Mouse (Mus musculus) spleen, postnatal 4 days (tissue): ENCODE measurements around the gene Igfbp5.

ENCODE experiments used
- DNase-seq, 2 experiments: peaks; one replicate each; pipeline ENCODE4 v3.0.0; 2022; ENCODE audit warnings: low spot score in 2 of 2

Gene Igfbp5

DNA sequence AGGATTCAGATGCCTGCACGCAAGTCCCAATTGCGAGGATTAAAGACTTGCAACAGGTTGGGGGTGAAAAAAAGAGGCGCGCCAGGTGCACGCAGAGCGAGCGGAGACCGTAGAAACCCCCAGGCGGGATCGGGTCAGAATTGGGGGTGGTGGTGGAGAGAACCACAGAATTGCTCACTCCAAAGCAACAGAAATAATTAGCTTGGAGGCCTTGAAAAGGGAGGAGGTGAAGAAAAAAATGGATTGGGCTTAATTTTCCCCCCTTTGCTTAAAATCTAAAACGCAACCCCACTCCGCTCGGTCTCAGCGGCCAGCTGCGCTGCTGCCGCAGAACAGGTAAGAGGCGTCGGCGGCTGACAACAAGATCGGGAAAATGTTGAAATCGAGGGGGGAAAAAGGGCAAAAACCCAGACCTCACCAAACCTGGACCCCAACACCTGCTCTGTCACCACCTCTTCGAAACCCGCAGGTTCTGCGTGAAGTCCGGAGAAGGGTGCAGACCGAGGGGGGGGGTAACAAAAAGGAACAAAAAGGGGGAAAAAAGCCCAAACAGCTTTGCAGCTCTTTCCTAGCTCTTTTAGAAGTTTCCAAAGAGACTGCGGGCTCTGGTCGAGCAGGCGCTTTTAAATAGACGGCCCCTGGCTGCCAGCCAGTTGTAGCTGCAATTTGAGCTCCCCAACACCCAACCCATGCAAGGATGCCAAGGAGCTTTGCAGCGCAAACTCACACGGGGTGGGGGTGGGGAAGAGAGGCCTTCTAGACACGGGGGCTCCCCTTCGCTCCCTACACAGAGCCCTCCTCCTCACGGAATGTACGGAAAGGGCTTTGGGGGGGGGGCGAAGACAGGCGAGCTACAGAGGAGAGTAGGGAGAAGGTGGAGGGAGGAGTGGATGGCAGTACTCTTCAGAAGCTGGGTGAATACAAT is at the start of gene Igfbp5:
Gene Igfbp5, minus strand, starts transcription at position 598 of the 925 bp plus-strand sequence.
- DNase-seq = no peak

DNA sequence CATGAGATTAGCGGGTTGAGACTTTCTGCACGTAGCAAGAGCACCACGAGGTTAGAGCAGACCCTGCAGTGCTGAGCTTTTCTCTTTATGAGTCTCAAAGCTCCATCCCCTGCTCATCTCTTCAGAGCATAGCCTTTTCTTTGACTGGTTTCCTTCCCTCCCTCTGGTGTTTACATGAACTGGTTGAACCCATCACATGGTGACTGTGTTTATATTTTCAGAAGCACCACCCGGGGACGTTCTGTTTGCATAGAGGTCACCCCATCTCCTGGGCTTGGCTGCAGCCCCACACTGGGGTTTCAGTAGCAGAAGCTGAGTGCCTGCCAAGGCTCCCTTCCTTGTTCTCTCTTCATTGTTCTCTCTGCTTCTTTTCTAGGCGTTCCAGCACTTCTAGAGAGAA is 40.1 kb upstream of the Igfbp5 start:
- DNase-seq = no peak

DNA sequence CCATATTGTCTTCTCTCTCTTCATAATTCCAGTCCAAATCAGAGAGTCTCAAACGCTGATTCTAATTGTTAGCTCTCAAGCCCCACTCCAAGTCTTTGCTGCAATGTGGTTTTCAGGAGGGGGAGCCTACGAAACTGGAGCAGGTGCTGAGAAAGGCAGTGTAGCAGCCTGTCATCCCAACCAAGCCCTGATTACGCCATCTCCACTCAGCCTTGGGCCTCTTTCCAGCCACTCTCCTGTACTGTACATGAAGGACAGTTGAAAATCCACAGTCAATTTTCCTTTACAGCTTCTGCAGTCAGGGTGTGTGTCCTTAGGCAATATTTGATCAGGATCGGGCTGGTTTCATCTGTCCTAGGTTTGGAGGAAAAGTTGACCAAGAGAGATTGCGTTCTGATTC is 38.4 kb upstream of the Igfbp5 start:
- DNase-seq = no peak

DNA sequence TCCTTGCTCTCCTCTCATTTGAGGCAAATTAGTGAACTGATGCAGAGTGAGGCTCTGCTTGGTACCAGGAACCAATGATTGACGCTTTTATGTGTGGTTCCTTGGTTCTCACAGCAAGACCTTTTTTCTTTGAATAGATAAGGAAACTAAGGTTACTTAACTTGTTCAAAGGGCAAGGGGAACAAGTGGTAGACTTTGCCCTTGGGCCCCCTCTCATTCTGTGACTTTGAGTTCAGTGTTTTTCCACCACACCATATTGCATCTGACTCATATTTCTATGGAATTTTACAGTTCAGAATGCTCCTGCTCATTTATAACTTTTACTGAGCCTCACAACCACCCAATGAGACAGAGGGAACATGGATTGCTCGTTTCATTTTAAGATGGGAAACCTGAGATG is 21.1 kb upstream of the Igfbp5 start:
- DNase-seq = no peak

DNA sequence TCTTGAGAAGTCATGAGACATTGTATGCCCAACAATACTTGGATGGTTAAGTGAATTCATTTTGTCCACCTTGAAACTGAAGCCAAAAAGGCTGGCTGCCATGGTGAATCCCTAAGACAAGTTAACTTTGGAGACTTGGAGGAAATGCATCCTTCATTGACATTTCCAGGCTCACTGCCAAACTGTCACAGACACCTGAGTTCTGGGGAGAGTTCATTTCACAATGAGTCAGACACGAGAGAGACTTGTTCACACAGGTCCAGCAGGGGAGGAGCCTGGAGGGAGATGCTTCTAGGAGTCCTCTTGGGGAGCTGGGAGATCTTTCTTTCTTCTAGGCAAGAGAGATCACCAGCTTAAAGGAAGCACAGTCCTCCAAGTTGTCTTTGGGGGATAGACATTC is 13.2 kb upstream of the Igfbp5 start:
- DNase-seq = no peak

DNA sequence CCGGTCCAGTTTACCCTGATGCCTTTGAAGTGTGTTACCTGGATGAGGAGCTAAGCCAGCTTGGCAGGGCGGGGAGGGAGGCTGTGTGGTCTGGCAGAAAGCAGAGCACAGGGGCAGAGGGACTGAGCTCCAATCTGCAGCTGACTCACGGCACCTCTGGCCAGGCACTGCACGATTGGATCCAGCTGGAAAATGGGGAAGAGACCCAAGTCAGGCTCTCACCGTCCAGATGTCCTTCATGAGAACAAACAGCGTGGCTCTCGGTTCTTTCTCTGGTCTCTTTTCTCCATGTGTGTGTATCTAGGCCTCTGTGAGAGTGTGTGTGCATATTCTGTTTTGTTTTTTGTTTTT is 11.1 kb upstream of the Igfbp5 start:
- no peak for DNase-seq

DNA sequence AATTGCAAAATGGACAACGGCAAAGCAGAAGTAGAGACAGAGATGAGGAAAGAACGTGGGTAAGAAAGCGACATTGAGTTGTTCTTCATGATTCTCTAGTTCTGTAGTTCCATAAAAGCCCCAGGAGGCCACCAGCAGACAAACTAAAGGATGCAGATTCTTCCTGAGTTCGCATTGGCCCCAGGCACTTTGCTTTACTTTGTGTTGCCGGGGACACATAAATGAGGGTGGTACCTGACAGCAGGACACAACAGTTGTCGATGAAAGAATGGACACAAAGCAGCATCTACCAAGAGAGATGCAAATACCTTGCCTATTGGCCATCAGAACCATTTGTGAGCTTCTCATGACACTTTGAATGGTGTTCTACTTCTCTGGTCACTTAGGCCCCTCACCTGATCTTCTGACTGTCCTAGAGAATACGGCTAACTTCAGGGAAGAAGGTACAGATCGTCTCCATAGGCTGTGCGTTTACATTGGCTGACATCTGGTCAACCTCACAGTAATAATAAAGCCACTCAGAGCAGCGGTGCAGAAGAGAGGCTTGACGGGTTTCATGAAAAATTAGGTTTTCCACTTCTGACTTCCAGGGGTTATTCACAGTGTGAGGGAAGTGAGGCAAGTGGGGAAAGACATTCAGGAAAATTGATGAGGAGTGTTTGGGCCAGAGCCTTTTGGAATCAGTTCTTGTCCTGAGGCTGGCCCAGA is 10.6 kb upstream of the Igfbp5 start:
- no peak for DNase-seq

DNA sequence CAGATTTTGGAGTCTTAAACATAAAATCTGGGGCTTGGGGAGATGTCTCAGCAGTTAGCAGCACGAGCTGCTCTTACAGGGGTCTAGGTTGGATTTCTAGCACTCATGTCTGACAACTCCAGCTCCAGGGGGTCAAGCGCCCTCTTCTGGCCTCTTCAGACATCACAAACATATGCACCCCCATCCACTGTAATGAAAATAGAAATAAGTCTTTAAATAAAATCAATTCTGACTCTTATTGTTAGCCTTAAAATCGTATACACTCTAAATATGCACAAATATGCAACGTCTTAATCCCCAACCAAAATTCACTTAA is 4.6 kb upstream of the Igfbp5 start:
- DNase-seq = no peak

DNA sequence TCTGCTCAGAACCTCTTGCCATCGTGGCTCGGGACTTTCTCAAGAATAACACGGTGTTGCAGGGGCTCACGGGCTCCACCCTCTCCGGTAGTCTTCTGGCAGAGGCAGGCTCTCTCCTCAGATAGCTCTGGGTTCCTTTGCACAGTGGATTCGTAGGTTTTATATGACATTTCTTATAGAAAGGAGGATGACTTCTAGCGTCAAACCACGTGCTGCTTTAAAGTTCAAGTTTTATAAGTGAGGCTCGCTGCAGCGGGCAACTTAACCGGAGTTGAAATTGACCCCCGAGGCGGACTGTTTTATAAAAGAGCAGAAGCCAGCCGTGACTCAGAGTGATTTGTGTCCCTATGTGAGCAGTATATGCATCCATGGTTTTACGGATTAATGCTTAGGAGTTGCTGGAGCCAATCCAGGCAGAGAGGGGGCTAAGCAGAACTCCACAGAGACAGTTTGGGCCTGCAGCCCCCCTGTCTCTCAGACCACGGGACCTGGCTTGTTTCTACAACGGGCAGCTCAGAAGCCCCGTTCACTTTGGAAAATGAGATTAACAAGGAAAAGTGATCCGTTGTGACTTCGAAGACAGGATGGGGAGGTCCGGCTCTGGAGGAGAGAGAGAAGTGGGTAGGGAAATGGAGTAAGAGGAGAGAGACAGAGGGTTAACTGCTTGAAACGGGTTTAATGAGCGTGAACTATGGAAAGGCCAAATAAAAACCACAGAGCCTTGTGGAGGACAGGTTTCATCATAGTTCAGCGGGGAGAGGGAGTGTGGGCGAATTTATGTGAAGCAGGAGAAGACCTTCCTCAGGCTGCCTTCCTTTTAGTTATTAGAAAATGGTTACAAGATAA is 4.0 kb upstream of the Igfbp5 start:
- DNase-seq = no peak

DNA sequence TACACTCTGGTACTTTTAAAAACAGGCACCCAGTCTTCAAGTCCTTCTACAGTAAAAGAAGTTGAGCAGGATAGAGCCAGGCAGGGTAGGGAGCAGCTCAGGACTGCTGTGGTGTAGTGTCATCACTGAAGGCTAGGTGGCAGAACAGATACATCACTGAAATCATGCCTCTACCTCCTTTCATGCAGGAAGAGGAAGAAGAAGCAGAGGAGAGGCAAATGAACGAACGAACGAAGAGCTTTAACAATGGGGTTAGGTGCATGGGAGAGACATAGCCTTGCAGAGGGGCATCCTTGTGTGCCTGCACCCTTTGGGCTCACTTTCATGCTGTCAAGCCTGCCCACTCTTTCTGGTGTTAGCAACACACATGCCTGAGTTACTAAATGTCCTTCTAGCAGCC is 3.2 kb upstream of the Igfbp5 start:
- no peak for DNase-seq

DNA sequence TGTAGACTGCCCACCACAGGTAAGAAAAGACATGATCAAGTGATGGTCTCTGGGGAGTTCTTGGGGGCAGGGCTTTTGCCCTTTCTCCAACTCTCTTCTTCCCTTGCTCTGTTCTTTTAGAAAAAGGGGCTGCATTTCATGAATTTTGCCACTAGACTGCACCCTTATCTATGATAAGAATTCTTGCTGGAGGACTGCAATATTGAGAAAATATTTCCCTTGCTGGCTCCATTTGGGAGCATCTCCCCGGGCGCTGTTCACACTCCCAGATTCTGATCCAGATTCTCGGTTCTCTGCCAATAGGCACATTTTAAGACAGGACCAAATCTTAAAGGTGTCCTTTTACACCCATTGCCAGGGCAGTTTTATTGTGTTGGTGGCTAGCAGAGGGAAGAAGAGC is 1.4 kb upstream of the Igfbp5 start:
- DNase-seq = no peak

DNA sequence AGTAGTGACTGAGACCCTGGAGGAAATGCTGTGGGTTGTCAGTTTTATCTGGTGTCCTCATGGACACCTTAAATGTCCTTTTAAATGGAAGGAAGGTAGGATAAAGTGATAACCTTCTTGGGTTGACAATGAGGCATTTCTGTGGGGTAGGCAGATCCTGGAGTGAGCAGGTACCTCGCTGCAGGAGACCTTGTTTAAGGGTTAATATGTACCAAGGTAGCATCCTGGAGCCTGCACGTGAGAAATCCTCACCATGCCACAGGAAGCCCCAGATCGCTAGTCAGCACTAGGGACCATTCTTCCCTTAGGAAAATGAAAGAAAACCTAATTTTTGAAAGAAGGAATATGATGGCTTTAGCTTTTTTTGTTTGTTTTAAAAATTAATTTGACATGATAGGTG is 1.0 kb upstream of the Igfbp5 start:
- no peak for DNase-seq

DNA sequence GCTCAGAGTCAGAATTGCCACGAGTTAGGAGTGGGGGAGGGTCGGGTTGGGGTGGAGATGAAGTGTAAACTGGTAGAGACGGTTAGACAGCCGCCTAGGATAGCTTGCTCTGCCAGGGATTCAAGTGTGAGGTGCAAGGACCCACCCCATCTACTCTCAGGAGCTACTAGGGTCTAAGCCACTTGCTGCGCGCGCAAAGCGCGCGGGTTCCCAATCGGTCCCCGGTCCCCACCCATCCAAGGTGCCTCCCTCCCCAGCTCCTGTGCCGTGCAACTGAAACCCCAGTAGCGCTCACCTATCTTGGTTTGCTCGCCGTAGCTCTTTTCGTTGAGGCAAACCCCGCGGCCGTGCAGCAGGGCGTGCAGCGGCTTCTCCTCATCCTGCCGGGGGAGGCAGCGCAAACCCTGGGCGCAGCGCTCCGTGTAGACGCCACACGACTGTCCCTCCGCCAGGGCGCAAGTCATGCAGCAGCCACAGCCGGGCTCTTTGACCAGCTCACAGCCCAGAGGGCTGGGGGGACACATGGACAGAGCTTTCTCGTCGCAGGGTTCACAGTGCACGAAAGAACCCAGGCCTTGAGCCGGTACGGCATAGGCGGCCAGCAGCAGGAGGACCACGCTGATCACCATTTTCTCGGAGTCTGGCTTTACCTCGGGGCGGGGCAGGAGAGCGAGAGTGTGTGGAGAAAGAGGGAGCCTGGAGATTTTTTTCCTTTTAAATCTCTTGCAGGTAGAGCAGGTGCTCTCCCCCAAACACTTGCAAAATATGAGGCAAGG is 985 bp downstream of the Igfbp5 start:
- no peak for DNase-seq

DNA sequence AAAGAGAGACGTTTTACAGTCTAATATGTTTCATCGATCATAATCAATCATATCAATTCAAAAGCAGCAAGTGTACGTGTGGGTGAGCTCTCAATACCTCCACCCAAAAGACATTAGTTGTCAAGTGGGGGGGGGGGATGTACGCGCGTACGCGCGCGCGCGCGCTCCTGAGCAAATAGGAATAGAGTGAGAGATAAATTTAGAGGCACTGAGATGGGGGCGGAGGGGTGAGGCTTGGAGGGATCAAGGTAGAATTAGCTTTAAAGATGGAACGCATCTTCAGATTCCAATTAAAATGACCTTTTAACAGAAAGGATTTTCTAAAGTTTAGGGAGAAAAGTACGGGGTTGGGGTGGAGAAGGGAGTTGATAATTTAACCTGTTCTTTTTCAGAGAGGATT is 1.6 kb downstream of the Igfbp5 start:
- DNase-seq = no peak

DNA sequence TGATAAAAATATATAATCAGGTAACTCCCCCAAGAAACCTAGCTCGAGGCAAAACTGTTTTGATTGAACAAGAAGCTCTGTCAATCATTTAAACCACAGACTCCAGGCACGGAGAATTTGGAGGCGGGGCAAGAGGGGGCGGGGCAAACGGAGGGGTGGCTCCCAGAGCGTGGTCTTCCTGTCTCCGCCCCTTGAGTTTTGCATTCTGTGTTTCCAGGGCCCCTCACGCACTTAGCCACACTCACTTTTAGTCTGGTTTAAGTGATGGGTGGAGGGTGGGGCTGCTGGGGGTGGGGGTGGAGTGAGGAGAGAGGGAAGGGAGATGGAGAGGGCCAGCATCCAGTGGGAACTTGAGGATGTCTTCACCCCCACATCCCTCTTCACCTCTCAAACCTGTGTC is 2.2 kb downstream of the Igfbp5 start:
- peak in 1 of 2 experiments; percentile 33 for DNase-seq

DNA sequence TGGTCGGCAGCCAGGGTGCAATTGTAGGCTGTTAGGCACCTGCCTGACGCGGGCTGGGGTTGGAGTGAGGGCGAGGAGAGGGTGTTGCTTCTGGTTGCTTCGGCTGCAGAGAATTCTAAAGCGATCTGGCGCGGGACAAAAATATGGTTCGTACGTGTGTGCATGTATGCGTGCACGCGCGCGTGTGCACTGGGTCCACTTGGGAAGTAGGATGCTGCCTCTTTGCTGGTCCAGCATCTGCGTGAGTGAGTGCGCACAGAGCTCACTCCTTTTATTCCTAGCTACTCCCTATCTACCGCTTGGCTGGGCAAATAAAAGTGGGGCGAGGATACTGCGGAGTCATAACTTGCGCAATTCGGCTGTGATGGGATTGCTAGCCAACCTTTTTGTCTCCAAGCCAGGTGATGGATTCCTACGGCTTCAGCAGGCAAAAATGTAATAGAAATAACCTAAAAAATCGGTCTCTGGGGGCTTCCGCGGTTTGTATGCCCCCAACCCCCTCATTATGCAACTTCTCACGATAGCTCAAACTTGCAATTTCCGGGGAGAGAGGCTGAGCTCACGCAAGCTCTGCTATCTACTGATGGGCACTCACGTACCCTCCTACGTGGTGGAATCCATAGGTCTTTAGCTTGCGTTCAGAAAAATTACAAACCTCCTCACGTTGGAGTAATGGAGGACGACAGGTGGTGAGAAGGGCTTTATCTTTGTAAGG is 2.8 kb downstream of the Igfbp5 start:
- DNase-seq = no peak

DNA sequence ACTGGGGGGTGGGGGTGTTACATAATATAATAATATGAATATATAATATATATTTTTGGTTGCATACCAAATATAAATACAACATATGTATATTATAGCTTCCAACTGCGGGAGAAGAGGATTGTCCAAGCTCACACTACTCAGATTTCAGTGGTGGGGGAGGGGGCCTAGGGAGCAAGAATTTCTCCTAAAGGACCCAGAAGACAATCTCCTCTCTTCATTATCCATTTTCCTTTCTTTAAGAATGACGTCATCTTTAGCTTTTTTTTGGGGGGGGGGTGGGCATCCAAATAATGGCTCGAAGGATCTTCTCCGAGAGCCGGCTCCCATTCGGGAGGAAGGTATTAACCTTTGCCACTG is 3.4 kb downstream of the Igfbp5 start:
- no peak for DNase-seq

DNA sequence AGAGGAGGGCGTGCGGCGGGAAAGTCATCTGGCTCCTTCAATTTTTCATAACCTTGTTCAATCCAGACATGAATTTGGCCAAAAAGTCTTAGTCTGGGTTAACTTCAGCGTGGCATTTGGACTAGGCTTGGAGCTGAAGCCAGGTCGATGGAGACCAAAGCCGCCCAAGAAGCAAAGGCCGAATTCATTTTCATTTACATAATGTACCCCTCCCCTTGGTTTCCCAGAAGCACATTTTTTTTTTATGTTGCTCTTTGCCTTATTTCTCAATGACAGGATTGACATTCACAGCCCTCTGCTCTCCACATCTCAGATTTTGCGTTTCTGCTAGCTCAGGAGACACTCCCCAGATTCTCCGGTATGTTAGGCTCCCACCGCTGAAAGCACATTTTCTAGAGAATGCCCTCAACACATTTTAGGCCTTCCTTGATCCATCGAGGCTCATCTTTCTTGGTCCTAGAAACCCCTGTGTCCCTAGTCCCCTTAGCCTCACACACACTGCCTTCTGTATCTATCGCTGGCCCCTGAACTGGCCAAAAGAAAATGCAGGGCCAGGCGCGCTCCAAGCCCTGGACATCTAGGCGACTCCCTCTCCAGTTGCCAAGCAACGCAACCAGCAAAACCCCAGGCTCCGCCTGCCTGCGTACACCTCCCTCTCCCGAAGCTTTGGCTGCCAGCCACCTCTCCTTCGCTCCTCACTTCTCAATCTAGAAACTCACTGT is 3.9 kb downstream of the Igfbp5 start:
- no peak for DNase-seq

DNA sequence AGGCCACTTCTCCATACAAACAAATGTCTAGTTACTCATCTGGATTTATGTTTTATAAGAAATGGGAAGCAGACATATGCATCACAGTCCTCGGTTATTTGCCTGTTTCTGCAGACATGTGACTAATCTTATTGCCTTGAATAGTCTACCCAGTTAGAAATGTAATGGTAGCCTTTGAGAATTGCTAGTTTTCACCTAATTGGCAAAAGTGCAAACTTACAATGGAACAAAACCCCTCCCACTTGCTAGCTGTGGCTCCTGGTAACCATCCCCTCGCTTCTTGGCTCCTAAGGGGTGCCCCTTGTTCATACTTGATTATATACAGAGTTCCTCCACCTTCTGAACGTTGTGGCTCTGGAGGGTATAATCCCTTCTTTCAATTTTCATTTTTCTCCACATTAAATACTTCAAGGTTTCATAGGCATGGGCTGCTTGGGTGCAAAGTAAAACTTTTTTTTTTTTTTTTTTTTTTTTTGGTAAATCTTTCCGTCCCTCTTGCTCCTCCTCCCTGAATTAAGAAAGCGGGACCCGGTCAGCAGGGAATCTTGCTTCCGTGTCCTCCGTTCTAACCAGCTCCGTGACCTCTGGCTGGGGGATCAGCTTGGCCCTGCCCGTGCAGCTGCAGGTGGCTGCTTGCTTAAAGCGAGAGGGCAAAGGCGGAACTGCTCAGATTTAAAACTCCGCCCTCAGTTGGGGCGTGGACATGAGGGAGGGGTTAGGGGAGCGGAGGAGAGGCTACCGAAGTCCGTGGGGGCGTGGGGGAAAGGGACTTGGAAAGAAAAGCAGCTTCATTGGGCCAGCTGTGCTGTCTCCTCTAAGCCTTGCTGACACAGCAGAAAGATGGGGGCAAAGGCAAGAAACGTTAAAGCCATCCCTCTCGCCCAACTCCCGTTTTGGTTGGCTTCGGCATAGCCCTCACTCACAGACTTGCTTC is 4.7 kb downstream of the Igfbp5 start:
- DNase-seq = peak; percentile 56 to 72
